Mouse (Mus musculus) Patski (cell line): Measurements from ENCODE around the gene Nrg3. TPM values are rescaled to one million over a fixed set of nuclear protein-coding genes. Genes with fewer than 3 reads are reported as not detected.

Experiments used
- ATAC-seq: fragments of 100-300 bp; one replicate; pipeline ENCODE4 v1.8.0; 2021
- CTCF ChIA-PET: fragments of 350-600 bp; sonication (Branson Sonifier 250); formaldehyde crosslinking; loops from one replicate; lab custom pipeline; 2022; ENCODE audit warnings: inconsistent platforms; lab: Charles Lee
- POLR2A ChIA-PET: fragments of 350-600 bp; sonication (Branson Sonifier 250); formaldehyde crosslinking; loops from one replicate; lab custom pipeline; 2022; ENCODE audit warnings: antibody characterized with exemption, inconsistent platforms; lab: Charles Lee
- DNase-seq: peaks from one replicate; pipeline ENCODE4 v3.0.0-alpha.2; 2011; ENCODE audit warnings: low read depth, low spot score
- H3K27me3 ChIP-seq: fragments of 371-371 bp; one replicate; pipeline ENCODE4 v1.5.1; 2021
- CTCF ChIP-seq: fragments of 100-300 bp; IDR thresholded peaks from one replicate; pipeline ENCODE4 v1.5.1; 2021
- in situ Hi-C: fragments of 300-500 bp; cut with MboI; formaldehyde crosslinking; loops from 3 replicates; pipeline ENCODE4 v1.11.1; 2018; ENCODE audit warnings: low pct_unique_long_range_greater_than_20kb, mixed read lengths
- polyA plus RNA-seq: library from polyadenylated mRNA; unstranded; gene quantifications from one replicate; pipeline ENCODE4 v1.2.3, GENCODE M21; 2021

The Nrg3 gene
- polyA plus RNA-seq, 1 experiment from 2014 or later = not detected

- H3K27me3 ChIP-seq = no peaks in the 10 kb centered on the region
- no peak for TF ChIP-seq CTCF
- in situ Hi-C loops = no loop called here
- ChIA-PET POLR2A (no interaction called here), CTCF (no interaction called here)
- ATAC-seq (no peak), DNase-seq (no peak)
Observed at GRCm38 (mm10) chr14:38959367-38959766, 513.5 kb downstream of the Nrg3 start.

GRCm38 (mm10) chr14:38937481-38937880, 535.4 kb downstream of the Nrg3 start:
- POLR2A ChIA-PET = no interaction called here
- TF ChIP-seq CTCF = no peak
- CTCF ChIA-PET = no interaction called here
- DNase-seq = no peak
- in situ Hi-C loops = no loop called here
- ATAC-seq = no peak
- H3K27me3 ChIP-seq = no peaks in the 10 kb centered on the region

- no peak for TF ChIP-seq CTCF
- in situ Hi-C loops = no loop called here
- DNase-seq (no peak), ATAC-seq (no peak)
- H3K27me3 ChIP-seq = no peaks in the 10 kb centered on the region
- ChIA-PET POLR2A (no interaction called here), CTCF (no interaction called here)
Observed at GRCm38 (mm10) chr14:38936483-38937054, 536.3 kb downstream of the Nrg3 start.

- ChIA-PET POLR2A (no interaction called here), CTCF (no interaction called here)
- H3K27me3 ChIP-seq = no peaks in the 10 kb centered on the region
- no peak for DNase-seq
- no peak for ATAC-seq
- no peak for TF ChIP-seq CTCF
- in situ Hi-C loops = no loop called here
Observed at GRCm38 (mm10) chr14:38923652-38924051, 549.2 kb downstream of the Nrg3 start.

- no peaks in the 10 kb centered on the region for H3K27me3 ChIP-seq
- TF ChIP-seq CTCF = no peak
- POLR2A ChIA-PET = no interaction called here
- DNase-seq (no peak), ATAC-seq (no peak)
- in situ Hi-C loops = no loop called here
- CTCF ChIA-PET = no interaction called here
Observed at GRCm38 (mm10) chr14:38920800-38921199, 552.1 kb downstream of the Nrg3 start.

GRCm38 (mm10) chr14:38870591-38870990, 602.3 kb downstream of the Nrg3 start:
- in situ Hi-C loops = no loop called here

GRCm38 (mm10) chr14:38847566-38847965, 625.3 kb downstream of the Nrg3 start:
- in situ Hi-C loops = no loop called here
- H3K27me3 ChIP-seq = no peaks in the 10 kb centered on the region
- DNase-seq = no peak
- CTCF ChIA-PET = no interaction called here
- POLR2A ChIA-PET = no interaction called here
- no peak for ATAC-seq
- no peak for TF ChIP-seq CTCF

More at GRCm38 (mm10) chr14:38870591-38870990, 602.3 kb downstream of the Nrg3 start:
- ChIA-PET POLR2A (no interaction called here), CTCF (no interaction called here)
- no peaks in the 10 kb centered on the region for H3K27me3 ChIP-seq
- DNase-seq (no peak), ATAC-seq (no peak)
- no peak for TF ChIP-seq CTCF

- ATAC-seq = no peak
- CTCF ChIA-PET = no interaction called here
Observed at GRCm38 (mm10) chr14:38847091-38847490, 625.8 kb downstream of the Nrg3 start.

GRCm38 (mm10) chr14:38835006-38835405, 637.9 kb downstream of the Nrg3 start:
- in situ Hi-C loops = no loop called here

More at GRCm38 (mm10) chr14:38847091-38847490, 625.8 kb downstream of the Nrg3 start:
- TF ChIP-seq CTCF = no peak
- DNase-seq = no peak
- H3K27me3 ChIP-seq = no peaks in the 10 kb centered on the region
- POLR2A ChIA-PET = interaction anchor here (0.6 kb wide), 1 partner anchor 39 kb away, joined by 4 read pairs; no protein-coding TSS in a partner anchor
- in situ Hi-C loops = no loop called here

GRCm38 (mm10) chr14:38824891-38825290, 648.0 kb downstream of the Nrg3 start:
- no peak for ATAC-seq
- in situ Hi-C loops = no loop called here
- H3K27me3 ChIP-seq = no peaks in the 10 kb centered on the region
- ChIA-PET CTCF (no interaction called here), POLR2A (no interaction called here)
- DNase-seq = no peak
- no peak for TF ChIP-seq CTCF

More at GRCm38 (mm10) chr14:38835006-38835405, 637.9 kb downstream of the Nrg3 start:
- no peak for TF ChIP-seq CTCF
- DNase-seq (no peak), ATAC-seq (no peak)
- ChIA-PET POLR2A (no interaction called here), CTCF (no interaction called here)
- H3K27me3 ChIP-seq = no peaks in the 10 kb centered on the region

- no peaks in the 10 kb centered on the region for H3K27me3 ChIP-seq
- POLR2A ChIA-PET = no interaction called here
- ATAC-seq (no peak), DNase-seq (no peak)
- in situ Hi-C loops = no loop called here
- CTCF ChIA-PET = no interaction called here
- TF ChIP-seq CTCF = no peak
Observed at GRCm38 (mm10) chr14:38797027-38797426, 675.9 kb downstream of the Nrg3 start.
